Mouse (Mus musculus): Measurements from ENCODE around the gene Mt4.
A peak's percentile ranks its signal among the peaks of the same experiment; 100 is the strongest.
"Not testable (repeated sequence)": the region's sequence is repeated elsewhere in the genome, so short reads cannot be mapped to it uniquely, and the experiment has no call there.

Mt4 gene

GRCm38 (mm10) chr8:94136933-94137332 lies at the start of gene Mt4:
Gene Mt4 (plus strand): TSS chr8:94137197.
- no peak for DNase-seq (ENCODE audit: low spot score)

DNA sequence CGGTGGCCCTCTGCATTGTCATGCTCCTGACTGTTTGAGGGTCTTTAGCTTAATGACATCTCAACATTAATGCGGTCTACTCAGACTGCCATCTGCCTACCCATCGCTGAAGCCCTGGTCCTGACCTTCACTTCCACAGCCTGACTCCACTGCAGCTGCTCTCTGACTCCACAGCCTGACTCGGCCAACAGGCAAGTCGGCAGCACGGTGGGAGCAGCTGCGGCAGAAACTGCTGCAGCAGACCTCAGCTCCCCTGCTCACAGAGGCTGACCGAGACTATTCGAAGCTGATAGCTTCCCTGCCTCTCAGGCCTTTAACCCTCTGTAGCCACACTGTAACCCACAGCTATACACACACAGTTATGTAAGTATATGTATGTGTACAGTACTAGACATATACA lies 49.0 kb upstream of the Mt4 start:
- no peak for DNase-seq (ENCODE audit: low spot score)

GRCm38 (mm10) chr8:94089715-94090114 lies 47.3 kb upstream of the Mt4 start:
- DNase-seq (ENCODE audit: low spot score): no peak

- DNase-seq (ENCODE audit: low spot score): no peak
Observed at GRCm38 (mm10) chr8:94092848-94093247, 44.1 kb upstream of the Mt4 start.

GRCm38 (mm10) chr8:94094281-94094680 lies 42.7 kb upstream of the Mt4 start:
- no peak for DNase-seq (ENCODE audit: low spot score)

- DNase-seq (ENCODE audit: low spot score): peak; percentile 99
Observed at GRCm38 (mm10) chr8:94098081-94098974, 38.7 kb upstream of the Mt4 start, which contains the start of gene Bbs2. Gene Bbs2 (minus strand): TSS chr8:94098928.

DNA sequence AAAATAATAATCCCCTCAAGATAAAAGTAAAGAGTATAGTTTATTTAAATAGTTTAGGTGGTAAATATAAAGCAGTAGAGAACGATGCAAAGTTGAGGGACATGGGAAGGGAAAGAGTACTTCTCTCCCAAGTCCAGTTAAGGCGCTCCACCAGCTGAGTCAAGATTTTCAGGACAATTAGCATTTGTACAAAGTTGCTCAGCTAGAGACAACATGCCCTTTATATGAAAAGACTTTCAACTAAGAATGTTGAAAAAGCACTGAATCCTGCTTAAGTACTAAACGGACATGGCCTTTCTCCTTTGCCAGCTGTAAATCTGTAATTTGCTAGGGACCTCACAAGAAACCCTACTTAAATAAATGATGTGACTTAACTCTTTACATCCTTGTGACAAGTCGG lies 38.0 kb upstream of the Mt4 start:
- DNase-seq (ENCODE audit: low spot score): no peak

- peak; percentile 44 for DNase-seq (ENCODE audit: low spot score)
Observed at GRCm38 (mm10) chr8:94104146-94104545, 32.9 kb upstream of the Mt4 start.

DNA sequence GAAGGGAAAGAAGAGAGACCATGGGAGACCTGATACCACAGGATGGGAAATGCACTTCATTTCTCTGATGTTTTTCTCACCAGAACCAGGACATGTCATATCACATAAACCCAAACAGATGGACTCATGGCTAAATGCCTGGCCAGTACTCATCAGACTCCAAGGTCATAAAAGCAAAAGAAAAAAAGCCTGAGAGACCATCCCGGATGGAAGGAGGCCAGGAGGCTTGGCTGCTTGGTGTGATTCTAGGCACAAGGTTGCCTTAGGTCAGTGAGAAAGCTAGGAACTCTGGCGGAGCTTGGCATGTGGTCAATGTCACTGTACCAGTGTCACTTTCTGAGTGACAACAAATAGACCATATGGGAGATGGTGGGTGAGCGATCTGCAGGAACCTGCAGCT lies 29.1 kb upstream of the Mt4 start:
- DNase-seq (ENCODE audit: low spot score): no peak

GRCm38 (mm10) chr8:94109396-94109795 lies 27.6 kb upstream of the Mt4 start:
- no peak for DNase-seq (ENCODE audit: low spot score)

DNA sequence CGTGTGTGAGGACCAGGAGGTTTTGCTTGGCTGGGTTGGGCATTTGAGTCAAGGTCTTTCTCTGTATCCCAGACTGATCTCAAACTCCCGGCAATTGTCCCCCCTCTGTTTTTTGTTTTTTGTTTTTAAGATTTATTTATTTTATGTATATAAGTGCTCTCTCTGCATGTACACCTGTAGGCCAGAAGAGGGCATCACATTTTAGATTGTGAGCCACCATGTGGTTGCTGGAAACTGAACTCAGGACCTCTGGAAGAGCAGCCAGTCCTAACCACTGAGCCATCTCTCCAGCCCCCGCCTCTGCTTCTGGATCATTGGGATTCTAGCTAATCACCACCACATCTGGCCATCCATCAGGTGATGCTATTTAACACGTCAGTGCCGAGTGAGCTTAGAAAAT lies 27.2 kb upstream of the Mt4 start:
- DNase-seq (ENCODE audit: low spot score): no peak

GRCm38 (mm10) chr8:94110526-94111177 lies 26.3 kb upstream of the Mt4 start:
- DNase-seq (ENCODE audit: low spot score): no peak

DNA sequence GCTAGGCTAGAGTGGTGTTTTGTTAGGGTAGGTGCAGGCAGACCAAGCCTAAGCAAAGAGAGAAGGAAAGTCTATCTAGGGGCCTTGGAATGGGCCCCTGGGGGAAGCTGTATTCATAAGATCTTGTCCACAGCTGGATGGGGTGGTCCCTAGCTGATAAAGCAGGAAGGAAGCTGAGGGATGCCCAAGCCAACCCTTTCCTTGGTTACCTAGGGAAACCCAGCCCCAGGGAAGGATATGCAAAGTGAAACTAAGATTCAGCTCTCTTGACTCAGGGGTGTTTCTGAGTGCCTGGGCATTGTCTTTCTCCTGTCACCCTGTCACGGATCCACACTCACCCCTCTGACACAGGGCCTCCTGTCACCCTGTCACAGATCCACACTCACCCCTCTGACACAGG lies 23.6 kb upstream of the Mt4 start:
- DNase-seq (ENCODE audit: low spot score): no peak

DNA sequence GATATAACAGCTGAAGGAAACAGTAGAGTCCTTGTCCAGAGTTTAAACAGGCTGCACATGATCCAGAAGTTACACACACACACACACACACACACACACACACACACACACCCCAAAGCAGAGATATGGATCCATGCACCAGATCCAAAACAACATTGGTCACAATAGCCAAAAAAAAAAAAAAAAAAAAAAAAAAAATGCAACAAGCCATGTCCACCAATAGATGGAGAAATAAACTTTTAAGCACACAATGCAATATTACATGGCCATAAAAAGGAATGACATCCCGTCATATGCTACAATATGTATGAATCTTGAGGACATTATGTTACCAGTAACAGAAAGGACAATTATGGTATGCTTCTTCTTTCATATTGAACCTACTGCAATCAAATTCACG lies 23.0 kb upstream of the Mt4 start:
- DNase-seq (ENCODE audit: low spot score): no peak

DNA sequence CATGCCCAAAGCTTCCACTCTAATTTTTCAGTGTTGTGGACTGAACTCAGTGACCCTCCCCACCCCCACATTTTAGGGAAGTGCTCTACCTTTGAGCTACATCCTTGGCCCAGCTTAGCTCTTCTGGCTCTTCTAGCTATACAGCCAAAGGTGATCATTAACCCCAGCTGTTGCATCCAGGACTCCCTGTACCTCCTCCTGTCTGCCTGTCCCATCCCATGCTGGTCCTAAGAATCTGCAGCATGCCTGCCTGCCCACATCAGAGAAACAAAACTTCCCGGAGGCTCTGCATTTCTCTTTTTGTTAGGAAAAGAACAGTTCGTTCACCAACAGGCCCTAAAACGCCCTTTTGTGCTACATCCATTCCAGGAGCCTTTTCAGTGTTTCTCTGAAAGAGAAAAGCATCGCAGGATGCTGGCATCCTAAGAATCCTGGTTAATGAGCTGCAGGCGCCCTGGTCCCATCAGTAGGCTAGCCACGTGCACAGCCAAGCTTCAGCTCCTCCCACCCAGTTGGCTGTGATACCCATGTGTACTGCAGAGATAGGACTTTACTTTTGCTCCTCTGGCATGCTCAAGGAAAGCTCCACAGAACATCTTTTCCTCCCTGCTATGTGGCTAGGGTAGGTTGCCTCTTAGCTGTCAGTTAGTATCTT lies 18.1 kb upstream of the Mt4 start:
- peak; percentile 74 for DNase-seq (ENCODE audit: low spot score)

DNA sequence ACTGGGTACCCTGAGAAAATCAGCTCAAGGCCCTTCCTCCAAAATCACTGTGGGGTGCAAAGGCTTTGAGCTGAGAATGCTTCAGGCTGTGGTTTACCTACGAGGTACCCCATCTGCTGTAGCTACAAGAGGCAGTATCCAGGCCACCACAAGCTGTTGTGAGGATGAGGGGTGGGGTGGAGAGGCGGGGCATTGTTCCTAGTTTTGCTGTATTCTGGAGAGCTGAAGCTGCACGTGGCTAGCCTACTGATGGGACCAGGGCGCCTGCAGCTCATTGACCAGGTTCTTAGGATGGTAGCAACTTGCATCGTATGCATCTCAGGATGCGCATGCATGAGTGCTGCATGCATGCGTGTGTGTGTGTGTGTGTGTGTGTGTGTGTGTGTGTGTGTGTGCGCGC lies 15.4 kb upstream of the Mt4 start:
- DNase-seq (ENCODE audit: low spot score): peak; percentile 23

DNA sequence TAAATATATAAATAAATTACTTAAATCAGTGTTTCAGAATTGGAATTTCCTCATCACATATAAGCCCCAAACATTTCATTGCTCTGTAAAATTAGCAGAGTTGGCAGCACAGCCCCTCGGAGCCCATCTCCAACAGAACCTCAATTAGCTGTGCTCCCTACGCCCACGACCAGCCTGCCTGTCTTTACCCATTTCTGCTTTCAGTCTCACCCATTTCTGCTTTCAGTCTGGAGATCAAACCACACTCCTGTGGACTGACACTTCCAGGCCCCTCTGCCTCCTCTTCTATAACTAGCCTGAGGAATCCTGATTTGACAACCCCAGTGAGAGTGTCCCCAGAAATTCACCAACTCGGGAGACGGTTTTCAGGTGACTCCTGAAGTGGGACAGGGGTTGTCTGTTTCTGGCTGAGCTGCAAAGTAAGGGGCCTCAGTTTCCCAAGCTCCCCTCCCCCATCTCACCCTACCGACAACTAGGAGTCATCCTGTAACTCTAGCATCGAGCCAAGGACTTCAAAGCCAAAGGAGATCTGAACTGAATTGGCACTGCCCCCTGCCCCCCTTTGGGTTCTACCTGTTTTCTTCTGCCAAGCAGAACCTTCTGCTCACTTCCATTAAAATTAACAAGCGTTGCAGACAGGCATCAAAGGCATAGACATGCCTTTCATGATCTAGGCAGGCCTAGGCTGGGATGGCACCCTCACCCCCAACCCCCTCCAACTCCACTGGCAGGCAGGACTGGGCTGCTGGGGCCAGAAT lies 14.1 kb upstream of the Mt4 start:
- peak; percentile 65 for DNase-seq (ENCODE audit: low spot score)

DNA sequence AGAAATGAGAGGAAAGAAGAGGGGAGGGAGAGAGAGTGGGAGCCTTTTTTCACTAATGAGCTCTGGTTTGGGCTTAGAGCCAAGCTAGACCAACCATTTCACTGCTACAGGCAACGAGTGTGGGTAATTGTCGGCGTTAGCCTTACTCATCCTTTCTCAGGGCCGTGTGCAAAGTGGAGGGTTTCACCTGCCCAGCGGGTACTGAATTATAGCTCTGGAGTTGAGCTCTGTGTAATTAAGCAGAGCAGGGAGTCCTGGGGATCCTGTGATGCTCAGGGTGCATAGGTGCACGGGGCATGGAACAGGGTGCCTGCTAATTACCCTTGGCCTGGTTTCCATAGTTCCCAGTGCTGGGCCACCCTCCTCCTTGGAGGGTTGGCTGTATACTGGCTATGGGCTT lies 9.3 kb upstream of the Mt4 start:
- DNase-seq (ENCODE audit: low spot score): no peak

GRCm38 (mm10) chr8:94129133-94129789 lies 7.7 kb upstream of the Mt4 start:
- no peak for DNase-seq (ENCODE audit: low spot score)

DNA sequence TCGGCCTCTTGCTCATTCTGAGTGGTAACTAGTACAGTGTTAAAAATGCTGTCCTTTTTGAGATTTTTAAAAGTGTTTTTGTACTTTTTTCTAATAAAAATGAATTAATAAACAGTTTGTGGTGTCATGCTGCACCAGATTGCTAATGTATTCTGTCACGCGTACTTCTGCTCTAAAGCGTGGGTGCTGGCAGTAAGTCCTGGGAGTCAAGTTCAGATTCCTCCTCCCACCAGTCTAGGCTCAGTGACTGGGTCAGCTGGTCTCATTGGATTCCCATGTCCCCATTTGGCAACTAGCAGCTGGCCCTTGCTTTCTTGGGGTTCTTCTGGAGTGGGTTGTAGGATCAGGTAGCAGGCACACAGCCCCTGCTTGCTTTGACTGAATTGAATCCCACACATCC lies 6.9 kb upstream of the Mt4 start:
- no peak for DNase-seq (ENCODE audit: low spot score)

GRCm38 (mm10) chr8:94132096-94132495 lies 4.9 kb upstream of the Mt4 start:
- no peak for DNase-seq (ENCODE audit: low spot score)

- DNase-seq (ENCODE audit: low spot score): not testable (repeated sequence)
Observed at GRCm38 (mm10) chr8:94134601-94135000, 2.4 kb upstream of the Mt4 start.

All from layer of hippocampus, adult 11-12 months (tissue).